Mouse (Mus musculus) kidney, postnatal 0 days (tissue): ENCODE measurements at regions not wholly inside any gene's neighbourhood (a gene's known extent, or its start where the extent isn't known, plus 50 kb on each side); places are given as distances from the start of the nearest gene placed in this dataset.

Experiments
- ATAC-seq: fragments of 200-750 bp; cut with Nextera tagmentation; replicated peaks from 2 replicates; pipeline ENCODE4 v1.8.0; 2017; ENCODE audit warnings: low read depth, moderate number of reproducible peaks, moderate TSS enrichment, moderate library complexity; ENCODE audit not compliant: low FRiP score
- DNase-seq: peaks from one replicate; pipeline ENCODE4 v3.0.0-alpha.2; 2016; ENCODE audit warnings: low spot score
- H3K27ac ChIP-seq: fragments of 300-500 bp; sonication (generic); 2 replicates; pipeline ENCODE4 v1.5.1; 2014; ENCODE audit warnings: mild to moderate bottlenecking
- H3K27me3 ChIP-seq: fragments of 300-500 bp; sonication (generic); 2 replicates; pipeline ENCODE4 v1.6.1; 2014; ENCODE audit warnings: low read length, mixed read lengths; ENCODE audit not compliant: insufficient read depth
- H3K36me3 ChIP-seq: fragments of 300-500 bp; sonication (generic); 2 replicates; pipeline ENCODE4 v1.6.1; 2014; ENCODE audit warnings: low read length, mixed read lengths; ENCODE audit not compliant: insufficient read depth
- H3K4me1 ChIP-seq: fragments of 300-500 bp; sonication (generic); replicated peaks from 2 replicates; pipeline ENCODE4 v1.6.1; 2014; ENCODE audit warnings: antibody characterized with exemption, low read length, mixed read lengths; ENCODE audit not compliant: insufficient read depth
- H3K4me2 ChIP-seq: fragments of 300-500 bp; sonication (generic); 2 replicates; pipeline ENCODE4 v1.6.1; 2014; ENCODE audit warnings: mild to moderate bottlenecking, low read length, moderate library complexity, mixed read lengths
- H3K4me3 ChIP-seq: fragments of 300-500 bp; sonication (generic); replicated peaks from 2 replicates; pipeline ENCODE4 v1.5.1; 2014; ENCODE audit warnings: low read depth, low read length
- H3K9ac ChIP-seq: fragments of 300-500 bp; sonication (generic); 2 replicates; pipeline ENCODE4 v1.6.1; 2014; ENCODE audit warnings: low read depth, low read length
- H3K9me3 ChIP-seq: fragments of 300-500 bp; sonication (generic); replicated peaks from 2 replicates; pipeline ENCODE4 v1.6.1; 2016; ENCODE audit warnings: low read length, inconsistent platforms, mixed read lengths
- CTCF ChIP-seq: IDR thresholded peaks from 2 replicates; pipeline ENCODE4 v1.5.1; 2016; ENCODE audit warnings: antibody characterized with exemption, low read depth, mild to moderate bottlenecking, moderate library complexity
- WGBS: fragments of 180-500 bp; shearing (Covaris S2); extraction: QIAGEN DNeasy Blood & Tissue Kit; methylation state at CpG from one replicate; pipeline ENCODE4 v1.1.7; 2014; 5-methylcytosine and 5-hydroxymethylcytosine counted together

- H3K4me1 ChIP-seq = no peaks in the 10 kb centered on the region
- TF ChIP-seq CTCF = no peak
- H3K9me3 ChIP-seq = no peaks in the 10 kb centered on the region
- H3K36me3 ChIP-seq = no peaks in the 10 kb centered on the region
- no peak overlapping the region for H3K4me2 ChIP-seq
- no peak overlapping the region for H3K27ac ChIP-seq
- ATAC-seq = no peak
- DNase-seq = no peak
- H3K4me3 ChIP-seq = no peak overlapping the region
- WGBS = 92% methylated on average over 4 of the region's 4 CpGs
- no peak overlapping the region for H3K9ac ChIP-seq
- H3K27me3 ChIP-seq = no peaks in the 10 kb centered on the region
Measured at GRCm38 (mm10) chr8:38723254-38723653, 1729.8 kb downstream of the AI429214 start.

GRCm38 (mm10) chr8:38725257-38725656, 1731.9 kb downstream of the AI429214 start:
- Histone ChIP-seq H3K27me3 (no peaks in the 10 kb centered on the region), H3K4me1 (no peaks in the 10 kb centered on the region), H3K27ac (no peak overlapping the region), H3K4me3 (no peak overlapping the region), H3K36me3 (no peaks in the 10 kb centered on the region), H3K9ac (no peak overlapping the region), H3K4me2 (no peak overlapping the region), H3K9me3 (no peaks in the 10 kb centered on the region)
- DNase-seq = no peak
- WGBS = 89% methylated on average over 5 of the region's 5 CpGs
- no peak for ATAC-seq
- no peak for TF ChIP-seq CTCF

DNA sequence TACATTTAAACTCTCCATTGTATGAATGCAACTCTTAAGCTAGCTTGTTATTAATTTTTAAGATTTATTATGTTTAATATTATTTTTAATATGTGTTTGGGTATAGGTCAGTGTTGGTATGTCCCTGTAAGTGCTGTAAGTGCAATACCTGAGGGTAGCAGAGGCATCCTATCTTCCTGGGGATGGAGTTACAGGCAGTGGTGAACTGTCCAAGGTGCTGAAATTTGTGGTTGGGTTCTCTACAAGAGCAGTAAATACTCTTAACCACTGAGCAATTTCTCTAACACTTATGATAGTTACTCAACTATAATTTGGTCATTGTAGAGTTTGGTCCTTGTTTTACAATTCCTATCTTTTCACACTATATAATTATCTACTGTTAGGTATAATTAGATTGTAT, 1753.7 kb downstream of the AI429214 start:
- no peak overlapping the region for H3K4me2 ChIP-seq
- no peak for TF ChIP-seq CTCF
- no peaks in the 10 kb centered on the region for H3K4me1 ChIP-seq
- ATAC-seq = no peak
- no peaks in the 10 kb centered on the region for H3K9me3 ChIP-seq
- no peak overlapping the region for H3K27ac ChIP-seq
- no peak overlapping the region for H3K4me3 ChIP-seq
- DNase-seq = peak; percentile 68
- H3K9ac ChIP-seq = no peak overlapping the region
- H3K36me3 ChIP-seq = no peaks in the 10 kb centered on the region
- no peaks in the 10 kb centered on the region for H3K27me3 ChIP-seq

GRCm38 (mm10) chr8:38766626-38767226, 1773.3 kb downstream of the AI429214 start:
- 70% methylated on average over 5 of the region's 5 CpGs for WGBS
- H3K4me3 ChIP-seq = no peak overlapping the region
- no peak for TF ChIP-seq CTCF

GRCm38 (mm10) chr8:38812482-38812881, 1819.1 kb downstream of the AI429214 start:
- Histone ChIP-seq H3K4me2 (no peak overlapping the region), H3K4me1 (no peaks in the 10 kb centered on the region), H3K27ac (no peak overlapping the region), H3K36me3 (no peaks in the 10 kb centered on the region), H3K9me3 (no peaks in the 10 kb centered on the region), H3K9ac (no peak overlapping the region), H3K27me3 (no peaks in the 10 kb centered on the region), H3K4me3 (no peak overlapping the region)
- TF ChIP-seq CTCF = no peak
- DNase-seq (no peak), ATAC-seq (no peak)

More at GRCm38 (mm10) chr8:38766626-38767226, 1773.3 kb downstream of the AI429214 start:
- no peaks in the 10 kb centered on the region for H3K4me1 ChIP-seq
- ATAC-seq (no peak), DNase-seq (no peak)
- H3K27ac ChIP-seq = no peak overlapping the region
- H3K9me3 ChIP-seq = no peaks in the 10 kb centered on the region
- no peaks in the 10 kb centered on the region for H3K27me3 ChIP-seq
- no peak overlapping the region for H3K9ac ChIP-seq
- no peak overlapping the region for H3K4me2 ChIP-seq
- no peaks in the 10 kb centered on the region for H3K36me3 ChIP-seq

DNA sequence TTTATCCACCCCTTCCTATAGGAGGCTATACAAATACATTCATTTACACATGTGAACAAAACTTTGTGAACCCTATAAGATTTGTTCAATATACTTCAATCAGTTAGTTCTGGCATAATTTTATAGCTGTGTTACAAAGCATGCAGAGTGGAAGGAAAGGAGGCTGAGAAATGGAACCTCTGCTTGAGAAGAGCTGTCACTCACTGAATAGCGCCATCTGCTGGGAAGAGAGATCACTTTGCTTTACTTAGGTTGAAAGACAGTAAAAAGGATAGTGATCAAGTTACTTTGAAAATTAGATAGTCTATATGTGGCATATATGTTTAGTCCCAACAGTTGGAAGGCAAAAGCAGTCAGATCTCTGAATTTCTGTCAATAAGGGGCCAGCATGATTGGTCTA, 1824.8 kb downstream of the AI429214 start:
- ATAC-seq (no peak), DNase-seq (peak; percentile 52)
- Histone ChIP-seq H3K4me1 (no peaks in the 10 kb centered on the region), H3K27ac (no peak overlapping the region), H3K36me3 (no peaks in the 10 kb centered on the region), H3K27me3 (no peaks in the 10 kb centered on the region), H3K9me3 (no peaks in the 10 kb centered on the region), H3K4me3 (no peak overlapping the region), H3K9ac (no peak overlapping the region), H3K4me2 (no peak overlapping the region)
- peak; percentile 69 for TF ChIP-seq CTCF
- 26% methylated on average over 1 of the region's 1 CpGs for WGBS

- ATAC-seq (no peak), DNase-seq (no peak)
- Histone ChIP-seq H3K9ac (no peak overlapping the region), H3K36me3 (no peaks in the 10 kb centered on the region), H3K4me1 (no peaks in the 10 kb centered on the region), H3K27me3 (no peaks in the 10 kb centered on the region), H3K9me3 (no peaks in the 10 kb centered on the region), H3K27ac (no peak overlapping the region), H3K4me3 (no peak overlapping the region), H3K4me2 (no peak overlapping the region)
- no peak for TF ChIP-seq CTCF
- WGBS = 78% methylated on average over 2 of the region's 2 CpGs
Measured at GRCm38 (mm10) chr8:38861436-38861835, 1813.4 kb upstream of the Adam24 start.
